Mouse (Mus musculus): ENCODE results near the gene Gm17334.

GRCm38 (mm10) chr11:53737573-53737946 lies 35.4 kb downstream of the Gm17334 start:
- no peak for TF ChIP-seq CTCF (IDR thresholded peaks at IDR 0.05; ENCODE audit: borderline replicate concordance, insufficient read depth, low read length)
- no peak for TF ChIP-seq POLR2A (IDR thresholded peaks at IDR 0.05; ENCODE audit: low read depth, low read length)
